Mouse (Mus musculus) CH12.LX (cell line): ENCODE measurements around the gene Aldh4a1.

Experiments used
- BHLHE40 ChIP-seq: IDR thresholded peaks from 2 replicates; pipeline ENCODE4 v1.6.1; 2011; ENCODE audit warnings: mild to moderate bottlenecking, low read depth, low read length, improper control_type of control experiment
- CTCF ChIP-seq, 2 experiments: IDR thresholded peaks in 1 of 2; conservative IDR thresholded peaks in 1 of 2; 2 replicates each; pipeline ENCODE4 v1.5.1; 2011 to 2012; ENCODE audit warnings: low read depth in 2 of 2, low read length in 2 of 2, improper control_type of control experiment in 1 of 2, inconsistent platforms in 1 of 2, mild to moderate bottlenecking in 1 of 2, moderate library complexity in 1 of 2
- EP300 ChIP-seq: IDR thresholded peaks from 2 replicates; pipeline ENCODE4 v1.6.1; 2011; ENCODE audit warnings: low read length, improper control_type of control experiment
- JUN ChIP-seq: IDR thresholded peaks from 2 replicates; pipeline ENCODE4 v1.6.1; 2011; ENCODE audit warnings: low read depth, mild to moderate bottlenecking, low read length, improper control_type of control experiment, moderate library complexity; ENCODE audit not compliant: insufficient read depth
- MEF2A ChIP-seq: IDR thresholded peaks from 2 replicates; pipeline ENCODE4 v1.6.1; 2014; ENCODE audit warnings: low read depth, mild to moderate bottlenecking, inconsistent platforms, low read length, improper control_type of control experiment, borderline replicate concordance
- POLR2A ChIP-seq: IDR thresholded peaks from 2 replicates; pipeline ENCODE4 v1.6.1; 2011; ENCODE audit warnings: low read depth, mild to moderate bottlenecking, improper control_type of control experiment, low read length
- RAD21 ChIP-seq: IDR thresholded peaks from 2 replicates; pipeline ENCODE4 v1.6.1; 2011; ENCODE audit warnings: low read depth, mild to moderate bottlenecking, low read length, improper control_type of control experiment, moderate library complexity
- USF1 ChIP-seq: IDR thresholded peaks from 2 replicates; pipeline ENCODE4 v1.6.1; 2014; ENCODE audit warnings: low read depth, mild to moderate bottlenecking, inconsistent platforms, low read length, improper control_type of control experiment
- USF2 ChIP-seq: conservative IDR thresholded peaks from 2 replicates; pipeline ENCODE4 v1.6.1; 2011; ENCODE audit warnings: low read depth, low read length, improper control_type of control experiment
- ZNF384 ChIP-seq: IDR thresholded peaks from 2 replicates; pipeline ENCODE4 v1.6.1; 2012; ENCODE audit warnings: low read depth, low read length, improper control_type of control experiment, inconsistent platforms

DNA sequence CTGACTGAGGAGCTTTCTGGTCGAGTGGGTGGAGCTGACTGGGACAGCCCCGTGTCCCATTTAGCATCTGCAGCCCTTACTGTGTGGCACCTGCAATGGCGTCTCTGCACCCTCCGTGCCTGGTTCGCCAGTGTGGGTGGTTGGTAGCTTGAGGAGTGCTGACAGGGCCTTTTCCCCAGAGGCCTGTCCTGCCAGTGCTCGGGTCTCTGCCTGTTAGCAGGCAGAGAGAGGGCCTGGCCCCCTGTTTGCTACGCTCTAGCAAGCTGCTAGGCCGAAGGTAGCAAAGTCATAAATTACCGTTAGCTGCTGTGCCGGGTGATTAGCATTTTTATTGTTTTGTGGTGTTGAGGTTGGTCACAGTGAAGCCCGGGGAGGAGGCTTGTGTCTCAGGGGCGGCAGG, 17.1 kb downstream of the Aldh4a1 start:
- TF ChIP-seq RAD21: no peak
- TF ChIP-seq EP300: peak; percentile 8; the same call in 1 of the 2 replicates
- no peak for TF ChIP-seq JUN
- TF ChIP-seq MEF2A: 0 out of 2 replicates have a peak, but pooled peaks have one; percentile 20
- no peak for TF ChIP-seq CTCF (conservative IDR thresholded peaks at IDR 0.05 in 1 of 2, IDR thresholded peaks at IDR 0.05 in 1 of 2; ENCODE audit: low read depth in 2 of 2, low read length in 2 of 2)
- no peak for TF ChIP-seq POLR2A
- no peak for TF ChIP-seq USF2
- no peak for TF ChIP-seq USF1
- no peak for TF ChIP-seq ZNF384
- peak; percentile 72 for TF ChIP-seq BHLHE40
